Mouse (Mus musculus) hindbrain, postnatal 0 days (tissue): ENCODE results near the gene Zbp1. TPM values are rescaled to one million over a fixed set of nuclear protein-coding genes. Genes with fewer than 3 reads are reported as not detected.
A peak's percentile ranks its signal among the peaks of the same experiment; 100 is the strongest.

Source experiments
- ATAC-seq: fragments of 200-750 bp; cut with Nextera tagmentation; 2 replicates; pipeline ENCODE4 v1.8.0; 2017; ENCODE audit warnings: mild to moderate bottlenecking, moderate TSS enrichment, moderate library complexity
- DNase-seq: peaks from one replicate; pipeline ENCODE4 v3.0.0-alpha.2; 2015; ENCODE audit warnings: low spot score
- H3K27ac ChIP-seq: fragments of 300-500 bp; sonication (generic); 2 replicates; pipeline ENCODE4 v1.5.1; 2014; ENCODE audit warnings: mild to moderate bottlenecking
- H3K27me3 ChIP-seq: fragments of 300-500 bp; sonication (generic); 2 replicates; pipeline ENCODE4 v1.6.1; 2014; ENCODE audit warnings: low read length, mixed read lengths; ENCODE audit not compliant: insufficient read depth
- H3K36me3 ChIP-seq: fragments of 300-500 bp; sonication (generic); 2 replicates; pipeline ENCODE4 v1.6.1; 2014; ENCODE audit warnings: low read length, mixed read lengths; ENCODE audit not compliant: insufficient read depth
- H3K4me1 ChIP-seq: fragments of 300-500 bp; sonication (generic); 2 replicates; pipeline ENCODE4 v1.6.1; 2014; ENCODE audit warnings: antibody characterized with exemption, low read length, mixed read lengths; ENCODE audit not compliant: insufficient read depth
- H3K4me2 ChIP-seq: fragments of 300-500 bp; sonication (generic); 2 replicates; pipeline ENCODE4 v1.6.1; 2014; ENCODE audit warnings: low read depth, mild to moderate bottlenecking, low read length, moderate library complexity, mixed read lengths
- H3K4me3 ChIP-seq: fragments of 300-500 bp; sonication (generic); 2 replicates; pipeline ENCODE4 v1.5.1; 2014; ENCODE audit warnings: low read length
- H3K9ac ChIP-seq: fragments of 300-500 bp; sonication (generic); replicated peaks from 2 replicates; pipeline ENCODE4 v1.6.1; 2014; ENCODE audit warnings: mild to moderate bottlenecking, low read length, moderate library complexity, mixed read lengths
- H3K9me3 ChIP-seq: fragments of 300-500 bp; sonication (generic); 2 replicates; pipeline ENCODE4 v1.6.1; 2016; ENCODE audit warnings: low read length, mixed read lengths
- CTCF ChIP-seq: IDR thresholded peaks from 2 replicates; pipeline ENCODE4 v1.5.1; 2016; ENCODE audit warnings: antibody characterized with exemption, control low read depth, low read depth
- WGBS: fragments of 180-500 bp; shearing (Covaris S2); extraction: QIAGEN DNeasy Blood & Tissue Kit; methylation state at CpG from one replicate; pipeline ENCODE4 v1.1.7; 2014; 5-methylcytosine and 5-hydroxymethylcytosine counted together
- polyA plus RNA-seq: library from polyadenylated mRNA; unstranded; fragments of >200 nt; fragmentation: Nextera tagmentation; extraction: Ambion mirVana; gene quantifications from 2 replicates; pipeline ENCODE4 v1.2.1, GENCODE M21; 2015
- total RNA-seq: library from RNA; depleted of rRNA; stranded (reverse); fragments of >200 nt; gene quantifications from 2 replicates; pipeline ENCODE4 v1.2.3, GENCODE M21; 2014

The Zbp1 gene
- total and polyA plus RNA-seq, 2 experiments from 2014 or later, result 0.68 TPM; not detected in 1

- DNase-seq, result peak; percentile 53
- no peak overlapping the region for H3K27ac ChIP-seq
- H3K27me3 ChIP-seq, result no peaks in the 10 kb centered on the region
- no peaks in the 10 kb centered on the region for H3K9me3 ChIP-seq
- no peak overlapping the region for H3K4me3 ChIP-seq
- TF ChIP-seq CTCF, result no peak
- peaks cover 59% of the 10 kb centered on the region for H3K4me1 ChIP-seq
- no peak for ATAC-seq
- H3K9ac ChIP-seq, result 0 out of 2 replicates have a peak overlapping the region, but pooled peaks have one; percentile 21
- 25% methylated on average over 26 of the region's 26 CpGs for WGBS
- H3K36me3 ChIP-seq, result no peaks in the 10 kb centered on the region
- 0 out of 2 replicates have a peak overlapping the region, but pooled peaks have one; percentile 21 for H3K4me2 ChIP-seq
Measured at GRCm38 (mm10) chr2:173253761-173254662, 35.3 kb upstream of the Zbp1 start.

GRCm38 (mm10) chr2:173251675-173252074 is 33.0 kb upstream of the Zbp1 start:
- Histone ChIP-seq H3K36me3 (no peaks in the 10 kb centered on the region), H3K27me3 (no peaks in the 10 kb centered on the region), H3K27ac (no peak overlapping the region), H3K9ac (no peak overlapping the region), H3K4me3 (no peak overlapping the region), H3K4me2 (no peak overlapping the region), H3K4me1 (peaks cover 40% of the 10 kb centered on the region), H3K9me3 (no peaks in the 10 kb centered on the region)
- DNase-seq, result peak; percentile 57
- WGBS, result 33% methylated on average over 9 of the region's 9 CpGs
- ATAC-seq, result no peak
- no peak for TF ChIP-seq CTCF

- Histone ChIP-seq H3K4me1 (peaks cover 38% of the 10 kb centered on the region), H3K36me3 (no peaks in the 10 kb centered on the region), H3K9me3 (no peaks in the 10 kb centered on the region), H3K4me2 (no peak overlapping the region), H3K4me3 (no peak overlapping the region), H3K27ac (no peak overlapping the region), H3K9ac (no peak overlapping the region), H3K27me3 (no peaks in the 10 kb centered on the region)
- 49% methylated on average over 7 of the region's 7 CpGs for WGBS
- DNase-seq (no peak), ATAC-seq (peak; percentile 22; the same call in 1 of the 2 replicates)
- no peak for TF ChIP-seq CTCF
Measured at GRCm38 (mm10) chr2:173251133-173251532, 32.4 kb upstream of the Zbp1 start.

- ATAC-seq (no peak), DNase-seq (no peak)
- no peaks in the 10 kb centered on the region for H3K36me3 ChIP-seq
- H3K9me3 ChIP-seq, result no peaks in the 10 kb centered on the region
- H3K4me3 ChIP-seq, result no peak overlapping the region
- no peak overlapping the region for H3K27ac ChIP-seq
- H3K4me1 ChIP-seq, result peaks cover 38% of the 10 kb centered on the region
- H3K27me3 ChIP-seq, result no peaks in the 10 kb centered on the region
- no peak for TF ChIP-seq CTCF
- H3K4me2 ChIP-seq, result no peak overlapping the region
- H3K9ac ChIP-seq, result no peak overlapping the region
- 37% methylated on average over 2 of the region's 2 CpGs for WGBS
Measured at GRCm38 (mm10) chr2:173250411-173250810, 31.7 kb upstream of the Zbp1 start.

GRCm38 (mm10) chr2:173249965-173250364 is 31.2 kb upstream of the Zbp1 start:
- H3K27me3 ChIP-seq, result no peaks in the 10 kb centered on the region
- 66% methylated on average over 8 of the region's 8 CpGs for WGBS
- ATAC-seq (no peak), DNase-seq (no peak)
- H3K36me3 ChIP-seq, result no peaks in the 10 kb centered on the region
- H3K9ac ChIP-seq, result no peak overlapping the region
- no peak overlapping the region for H3K4me2 ChIP-seq
- TF ChIP-seq CTCF, result no peak
- no peak overlapping the region for H3K4me3 ChIP-seq
- H3K4me1 ChIP-seq, result peaks cover 38% of the 10 kb centered on the region
- no peak overlapping the region for H3K27ac ChIP-seq
- no peaks in the 10 kb centered on the region for H3K9me3 ChIP-seq

GRCm38 (mm10) chr2:173249386-173249785 is 30.7 kb upstream of the Zbp1 start:
- no peaks in the 10 kb centered on the region for H3K9me3 ChIP-seq
- 30% methylated on average over 3 of the region's 3 CpGs for WGBS
- DNase-seq, result no peak
- ATAC-seq, result no peak
- TF ChIP-seq CTCF, result no peak
- peaks cover 34% of the 10 kb centered on the region for H3K4me1 ChIP-seq
- H3K27ac ChIP-seq, result no peak overlapping the region
- no peak overlapping the region for H3K9ac ChIP-seq
- H3K4me2 ChIP-seq, result no peak overlapping the region
- H3K4me3 ChIP-seq, result no peak overlapping the region
- no peaks in the 10 kb centered on the region for H3K36me3 ChIP-seq
- H3K27me3 ChIP-seq, result no peaks in the 10 kb centered on the region

- Histone ChIP-seq H3K27me3 (no peaks in the 10 kb centered on the region), H3K36me3 (no peaks in the 10 kb centered on the region), H3K9ac (no peak overlapping the region), H3K4me1 (peaks cover 29% of the 10 kb centered on the region), H3K4me3 (no peak overlapping the region), H3K9me3 (no peaks in the 10 kb centered on the region), H3K4me2 (no peak overlapping the region), H3K27ac (no peak overlapping the region)
- 71% methylated on average over 7 of the region's 7 CpGs for WGBS
- TF ChIP-seq CTCF, result no peak
- DNase-seq (no peak), ATAC-seq (no peak)
Measured at GRCm38 (mm10) chr2:173248822-173249221, 30.1 kb upstream of the Zbp1 start.
